Mouse (Mus musculus): ENCODE data around the gene Aox2.

Aox2 gene

DNA sequence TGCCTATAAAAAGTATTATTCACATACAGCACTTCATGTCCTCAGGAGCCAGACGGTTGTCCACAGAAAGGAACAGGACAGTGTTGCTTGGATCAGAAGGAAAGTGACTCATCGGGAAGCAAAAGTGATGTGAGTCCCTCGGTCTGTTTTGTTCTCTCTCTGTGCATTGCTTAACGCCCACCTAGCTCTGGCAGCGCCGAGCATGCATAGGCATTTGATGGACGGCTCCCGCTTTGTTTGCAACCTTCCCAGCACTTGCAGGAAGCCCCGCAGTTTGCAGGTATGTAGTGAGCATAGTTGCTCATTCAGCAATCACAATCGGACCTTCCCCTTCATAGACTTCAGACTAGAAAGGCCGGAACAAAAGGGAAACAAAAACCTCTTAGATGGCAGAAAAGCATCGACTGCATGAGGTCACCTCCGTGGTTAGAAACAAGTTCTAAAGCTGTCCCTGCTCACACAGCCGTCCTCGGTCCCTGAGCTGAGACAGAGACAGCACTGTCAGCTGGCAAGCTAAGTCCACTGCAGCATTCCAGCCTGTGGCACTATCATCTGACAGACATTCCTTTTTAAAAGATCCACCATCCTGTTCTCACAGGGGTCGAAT is 11.8 kb downstream of the Aox2 start:
- no peak for DNase-seq

DNA sequence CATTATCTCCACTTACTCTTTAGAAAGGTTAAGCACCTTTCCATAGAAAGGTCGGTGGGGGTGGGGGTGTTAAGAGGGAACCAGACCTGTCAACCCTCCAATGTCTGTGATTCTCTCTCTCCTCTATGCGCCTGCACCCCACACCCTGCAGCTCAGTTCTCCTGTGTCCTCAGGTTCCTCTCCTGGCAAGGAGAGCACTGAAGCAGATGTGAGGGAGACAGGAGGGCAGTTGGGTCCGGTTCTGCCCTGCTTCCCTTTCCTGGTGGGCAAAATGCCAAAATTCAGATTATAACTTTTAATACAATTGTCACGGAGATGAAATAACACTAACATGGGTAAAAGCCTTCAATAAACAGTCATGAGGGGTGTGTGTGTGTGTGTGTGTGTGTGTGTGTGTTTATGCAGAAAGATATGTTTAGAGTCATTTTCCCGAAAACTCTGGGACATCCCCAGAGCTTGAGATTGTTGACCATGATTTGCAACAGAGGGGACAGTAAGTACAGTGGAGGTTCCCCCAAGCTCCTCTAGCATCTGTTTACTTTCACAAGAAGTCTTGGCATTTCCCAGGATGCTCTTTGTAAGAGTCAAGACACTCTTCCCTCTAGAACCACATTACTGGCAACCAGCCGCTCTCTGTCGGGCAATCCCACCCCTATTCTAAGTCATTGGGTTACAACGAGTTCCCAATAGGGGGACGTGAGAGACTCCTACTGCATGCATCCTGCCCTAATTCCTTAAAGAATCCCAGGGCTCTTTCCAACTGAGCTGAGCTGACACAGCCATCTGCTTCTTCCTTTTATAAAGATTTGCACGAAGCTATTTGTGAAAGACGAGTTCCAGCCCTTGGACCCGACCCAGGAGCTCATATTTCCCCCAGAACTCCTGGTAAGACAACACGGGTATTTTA is 13.5 kb downstream of the Aox2 start:
- DNase-seq, result no peak

DNA sequence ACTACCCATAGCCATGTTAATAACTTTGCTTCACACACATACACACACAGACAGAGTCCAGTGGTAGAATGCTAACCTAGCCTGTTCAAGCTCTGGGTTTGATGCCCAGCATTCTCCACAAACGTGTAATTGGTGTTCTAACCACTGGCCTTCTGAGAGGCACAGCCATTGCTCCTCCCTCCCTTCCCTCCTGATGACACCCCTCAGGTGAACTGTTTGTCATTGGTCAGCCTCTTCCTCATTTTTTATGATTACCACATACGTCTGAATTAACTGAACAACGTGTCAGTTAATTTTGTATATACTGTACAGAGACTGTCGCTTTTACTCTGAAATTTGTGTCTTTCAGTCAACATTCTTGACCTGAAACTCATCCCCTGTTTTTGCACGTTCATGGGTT is 16.6 kb downstream of the Aox2 start:
- no peak for DNase-seq

DNA sequence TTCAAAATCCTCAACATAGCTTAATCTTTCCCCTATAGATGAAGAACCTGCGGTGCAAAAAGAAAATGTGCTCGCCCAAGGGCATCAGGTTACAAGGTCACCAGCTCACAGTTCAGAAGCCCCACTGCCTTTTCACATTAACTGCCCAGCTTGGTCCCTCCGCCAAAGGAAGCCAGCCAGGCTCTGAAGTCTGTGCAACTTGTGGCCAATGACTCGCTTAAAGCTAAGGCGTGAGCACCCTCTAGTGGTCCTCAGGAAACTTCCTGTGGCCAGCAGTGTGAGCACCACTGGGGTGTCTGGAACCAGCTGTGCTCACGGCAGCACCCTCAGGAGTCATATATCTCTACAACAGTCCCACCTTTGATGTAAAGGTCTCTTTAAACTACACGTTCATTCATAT is 18.2 kb downstream of the Aox2 start:
- peak; percentile 83 for DNase-seq

DNA sequence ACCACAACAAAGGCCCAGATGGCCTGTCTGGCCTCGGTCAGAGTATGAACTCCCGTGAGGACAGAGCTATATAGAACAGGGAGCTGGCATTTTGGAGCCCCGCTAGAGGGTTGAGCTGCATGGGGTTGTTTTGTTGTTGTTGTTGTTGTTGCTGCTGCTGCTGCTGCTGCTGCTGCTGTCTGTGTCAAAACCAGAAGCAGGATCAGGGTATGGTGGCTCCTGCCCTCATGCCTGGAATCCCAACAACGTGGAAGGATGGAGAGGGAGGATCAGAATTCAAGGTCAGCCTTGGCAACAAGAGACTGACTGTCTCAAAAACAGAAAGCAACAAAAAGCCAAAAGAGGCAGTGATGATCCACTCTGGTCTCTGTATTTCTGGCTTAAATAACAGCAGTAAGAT is 18.7 kb downstream of the Aox2 start:
- no peak for DNase-seq

DNA sequence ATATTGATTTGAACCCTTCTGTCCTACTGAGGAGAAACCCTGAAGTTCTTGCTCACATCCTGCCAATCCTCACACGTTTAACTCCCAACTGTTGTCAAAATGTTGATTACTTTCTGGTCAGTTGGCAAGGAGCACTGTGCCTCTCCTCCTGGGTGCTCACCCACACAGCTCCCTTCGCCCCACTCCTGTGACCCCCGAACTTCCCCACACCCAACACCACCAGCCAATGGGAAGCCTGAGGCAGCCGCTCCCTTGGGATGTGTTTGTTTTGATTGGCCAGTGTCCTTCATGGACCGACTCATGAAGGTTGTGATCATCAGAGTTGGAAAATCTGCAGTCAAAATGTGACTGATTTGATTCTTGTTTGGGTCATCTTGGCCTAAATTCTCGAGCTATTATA is 20.2 kb downstream of the Aox2 start:
- DNase-seq, result no peak

DNA sequence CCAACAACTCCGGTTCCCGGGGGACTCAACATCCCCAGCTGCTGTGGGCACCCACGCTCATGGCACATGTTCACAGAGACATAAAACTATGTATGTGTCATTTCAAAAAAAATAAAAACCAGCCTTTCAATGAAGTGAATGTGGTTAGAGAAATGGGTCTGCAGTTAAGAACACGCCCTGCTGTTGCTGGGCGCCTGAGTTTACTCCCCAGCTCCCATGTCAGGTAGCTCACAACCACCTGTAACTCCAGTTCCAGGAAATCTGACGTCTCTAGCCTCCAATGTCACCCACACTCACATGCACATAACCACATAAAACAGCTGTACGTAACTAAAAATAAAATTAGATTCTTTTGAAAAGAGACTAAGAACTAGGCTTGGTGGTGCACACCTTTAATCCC is 22.9 kb downstream of the Aox2 start:
- no peak for DNase-seq

DNA sequence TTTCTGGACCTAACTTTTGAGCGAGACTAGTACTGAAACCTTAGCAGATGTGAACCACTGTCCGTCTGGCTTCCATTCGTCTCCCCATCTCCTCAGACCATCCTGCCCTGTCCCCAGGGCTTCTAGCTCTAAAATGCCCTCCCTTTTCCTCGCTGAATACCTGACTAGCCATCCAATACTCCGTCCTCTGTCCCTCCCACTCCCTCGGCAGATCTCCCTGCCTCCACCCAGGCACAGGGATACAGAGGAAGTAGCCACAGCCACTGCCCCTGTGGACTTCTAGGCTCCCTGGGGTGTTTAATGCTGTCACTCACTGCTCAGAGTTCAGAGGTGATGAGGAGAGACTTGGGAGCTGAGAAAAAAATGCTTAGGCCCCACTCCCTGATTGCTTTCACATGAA is 23.9 kb downstream of the Aox2 start:
- no peak for DNase-seq

DNA sequence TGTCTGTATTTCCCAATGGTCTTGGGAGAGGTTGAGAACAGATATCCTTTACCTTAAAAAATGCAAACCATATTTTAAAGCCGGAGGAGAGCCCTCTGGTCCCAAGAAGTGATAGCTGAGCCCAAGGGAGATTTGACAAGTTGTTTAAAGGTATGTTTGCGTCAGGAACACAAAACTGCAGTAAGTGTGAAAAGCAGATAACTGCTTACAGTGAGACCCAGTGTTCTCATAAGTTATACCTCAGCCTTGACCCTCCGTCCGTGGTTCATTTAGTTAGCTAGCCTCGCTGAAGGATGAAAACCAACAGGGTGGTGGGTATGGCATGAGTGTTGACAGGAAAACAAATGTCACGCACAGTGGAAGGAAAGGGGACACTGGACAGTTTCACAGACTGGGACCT is 24.9 kb downstream of the Aox2 start:
- no peak for DNase-seq

DNA sequence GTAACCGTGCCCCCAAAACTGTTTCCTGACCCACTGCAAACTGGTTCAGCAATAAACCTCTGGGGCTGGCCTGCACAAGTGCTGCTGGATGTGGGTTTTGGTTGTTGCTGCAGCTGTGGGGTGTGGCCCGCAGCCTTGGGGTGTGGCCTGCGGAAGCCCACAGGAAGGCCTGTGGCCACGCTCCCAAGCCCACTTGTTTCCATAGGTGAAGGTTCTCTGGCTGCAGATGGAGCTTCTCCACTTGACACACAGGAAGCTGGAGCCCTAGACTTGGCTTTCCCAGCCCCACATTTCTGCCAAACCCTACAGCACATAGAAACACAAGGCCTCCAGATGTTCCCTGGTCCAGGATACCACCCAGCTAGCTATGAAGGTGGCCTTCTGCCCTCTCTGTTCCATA is 25.6 kb downstream of the Aox2 start:
- DNase-seq, result no peak

DNA sequence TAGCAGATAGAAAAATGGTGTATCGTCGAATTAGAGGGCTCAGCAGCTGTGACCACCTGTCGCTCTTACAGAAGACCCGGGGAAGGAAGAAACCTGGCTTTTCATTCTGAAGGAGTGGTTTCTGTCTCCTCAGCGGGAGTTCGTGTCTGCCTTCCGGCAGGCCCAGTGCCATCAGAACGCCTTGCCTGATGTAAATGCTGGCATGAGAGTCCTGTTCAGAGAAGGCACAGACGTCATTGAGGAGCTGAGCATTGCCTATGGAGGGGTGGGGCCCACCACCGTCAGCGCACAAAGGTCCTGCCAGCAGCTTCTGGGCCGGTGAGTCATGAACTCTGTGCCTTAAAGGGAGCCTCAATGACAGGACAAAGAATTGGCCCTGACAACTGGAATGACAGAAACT is 26.2 kb downstream of the Aox2 start:
- no peak for DNase-seq

DNA sequence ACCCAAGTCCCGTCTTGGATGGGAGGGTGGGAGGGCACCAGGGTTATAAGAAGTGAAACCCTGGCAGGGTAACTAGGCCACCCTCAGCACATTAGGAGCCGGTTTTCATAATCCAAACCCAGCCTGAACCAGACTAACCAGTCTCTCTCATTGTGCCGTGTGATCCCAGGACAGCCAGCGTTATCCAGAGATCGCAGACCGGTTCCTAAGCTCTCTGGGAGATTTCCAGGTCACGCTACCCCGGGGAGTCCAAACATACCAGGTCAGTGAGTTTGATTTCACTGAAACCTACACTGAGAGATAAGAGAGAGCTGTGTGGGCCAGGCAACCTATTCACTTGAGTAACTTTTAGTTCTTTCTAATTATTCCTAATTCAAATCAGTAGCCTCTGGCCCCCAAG is 29.1 kb downstream of the Aox2 start:
- DNase-seq, result no peak

DNA sequence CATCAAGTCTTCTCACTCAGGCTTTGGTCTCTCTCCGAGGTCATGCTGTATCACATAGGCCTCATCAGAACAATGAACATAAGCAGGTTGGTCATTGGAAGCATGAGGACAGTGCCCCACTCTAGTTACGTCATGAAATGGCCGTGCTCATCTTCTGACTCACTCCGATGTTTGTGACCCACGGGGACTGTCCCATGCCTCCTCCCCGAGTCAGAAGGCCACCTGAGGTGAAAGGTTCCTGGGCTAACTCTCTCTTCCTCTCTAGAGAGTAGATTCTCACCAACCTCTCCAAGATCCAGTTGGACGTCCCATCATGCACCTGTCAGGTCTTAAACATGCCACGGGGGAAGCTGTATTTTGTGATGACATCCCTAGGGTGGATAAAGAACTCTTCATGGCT is 30.5 kb downstream of the Aox2 start:
- DNase-seq, result no peak

DNA sequence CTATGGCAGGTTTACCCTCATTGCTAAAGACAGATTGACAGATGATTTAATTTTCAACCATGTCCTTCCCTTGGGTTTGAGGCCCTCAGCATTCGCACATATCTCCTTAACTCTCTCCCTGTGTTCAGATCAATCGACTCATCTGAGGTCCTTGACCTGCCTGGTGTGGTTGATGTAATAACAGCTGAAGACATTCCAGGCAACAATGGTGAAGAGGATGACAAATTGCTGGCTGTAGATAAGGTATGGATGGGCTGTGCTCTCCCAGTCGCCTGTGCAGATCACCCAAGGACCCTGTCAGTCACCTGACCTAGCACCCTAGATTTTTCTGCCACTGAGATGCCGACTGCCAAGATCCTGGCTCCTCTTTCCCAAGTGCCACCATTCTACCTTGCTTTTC is 31.7 kb downstream of the Aox2 start:
- no peak for DNase-seq

DNA sequence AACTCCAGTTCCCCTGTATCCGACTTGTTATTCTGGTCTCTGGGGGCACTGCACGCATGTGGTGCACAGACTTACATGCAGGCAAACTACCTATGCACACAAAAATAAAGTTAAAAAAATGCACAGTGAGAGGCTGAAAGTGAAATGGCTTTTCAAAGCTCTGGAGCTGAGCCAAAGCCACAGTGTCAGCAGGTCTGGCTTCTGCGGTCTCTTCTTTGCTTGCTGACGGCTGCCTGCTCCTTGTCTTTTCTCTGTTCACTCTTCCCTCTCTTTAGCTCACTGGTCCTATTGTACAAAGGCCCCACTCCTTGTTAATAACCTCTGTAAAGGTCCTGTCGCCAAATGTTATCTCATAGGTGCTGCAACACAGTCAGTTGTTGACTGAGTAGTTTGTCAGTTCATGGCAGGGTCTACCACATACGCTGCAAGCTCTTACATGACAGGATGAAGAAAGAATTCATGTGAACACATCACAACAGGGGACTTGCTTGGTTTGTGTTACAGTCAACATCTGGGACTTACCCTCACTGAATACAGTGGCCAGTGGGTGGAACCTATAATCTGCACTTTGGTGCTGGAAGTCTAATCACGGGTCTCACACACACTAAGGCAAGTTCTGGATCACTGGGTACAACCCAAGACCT is 33.2 kb downstream of the Aox2 start:
- no peak for DNase-seq

DNA sequence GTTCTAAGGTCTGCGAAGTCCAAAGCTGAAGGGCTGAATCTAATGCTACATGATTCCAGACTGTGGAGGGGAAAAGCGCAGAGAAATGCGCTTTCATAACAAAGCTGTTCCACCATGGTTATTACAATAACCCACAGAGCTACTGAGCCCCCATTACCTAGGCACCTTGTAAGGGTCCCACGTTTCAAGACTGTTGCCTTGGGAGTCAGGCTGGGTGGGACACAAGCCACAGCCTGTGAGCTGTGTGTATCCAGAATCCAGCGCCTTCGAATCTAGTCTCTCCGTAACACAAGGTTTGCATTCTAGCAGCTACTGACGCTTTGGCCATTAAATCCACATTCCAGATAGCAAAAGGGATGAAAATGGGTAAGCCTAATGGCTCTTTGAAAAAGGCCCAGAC is 35.0 kb downstream of the Aox2 start:
- DNase-seq, result no peak

DNA sequence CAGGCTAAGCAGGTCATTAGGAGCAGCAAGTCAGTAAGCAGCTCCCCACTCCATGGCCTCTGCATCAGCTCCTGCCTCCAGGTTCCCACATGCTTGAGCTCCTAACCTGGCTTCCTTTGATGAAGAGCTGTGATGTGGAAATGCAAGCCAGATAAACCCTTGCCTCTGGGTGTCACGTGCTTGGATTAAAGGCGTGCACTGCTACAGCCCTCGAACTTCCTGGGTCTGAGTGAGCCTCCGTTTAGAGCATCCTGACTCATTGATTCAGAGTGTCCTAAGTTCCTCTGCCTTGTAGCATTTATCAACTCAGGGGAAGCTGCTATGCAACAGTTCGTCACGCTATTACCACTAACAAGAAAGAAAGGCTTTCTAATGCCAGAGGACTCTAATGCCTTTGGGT is 37.4 kb downstream of the Aox2 start:
- no peak for DNase-seq

DNA sequence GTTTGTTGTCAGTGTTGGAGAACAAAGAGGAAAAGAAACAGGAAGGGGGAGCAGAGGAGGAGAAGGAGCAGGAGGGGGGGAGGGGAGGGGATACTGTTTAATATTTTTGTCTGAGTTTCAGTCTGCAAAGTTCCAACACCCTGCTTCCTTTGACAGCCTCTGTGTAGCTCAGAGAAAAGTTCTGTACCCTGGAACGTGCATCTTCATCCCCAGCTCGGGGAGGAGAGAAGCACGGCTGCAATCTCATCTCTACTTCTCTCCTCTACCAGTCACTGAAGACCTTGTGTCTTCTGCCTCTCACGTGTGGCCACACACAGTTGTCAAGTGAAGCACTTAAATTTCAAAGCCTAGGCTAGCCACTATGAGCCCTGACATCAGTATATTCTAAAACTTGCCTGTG is 55.1 kb downstream of the Aox2 start:
- peak; percentile 17 for DNase-seq

DNA sequence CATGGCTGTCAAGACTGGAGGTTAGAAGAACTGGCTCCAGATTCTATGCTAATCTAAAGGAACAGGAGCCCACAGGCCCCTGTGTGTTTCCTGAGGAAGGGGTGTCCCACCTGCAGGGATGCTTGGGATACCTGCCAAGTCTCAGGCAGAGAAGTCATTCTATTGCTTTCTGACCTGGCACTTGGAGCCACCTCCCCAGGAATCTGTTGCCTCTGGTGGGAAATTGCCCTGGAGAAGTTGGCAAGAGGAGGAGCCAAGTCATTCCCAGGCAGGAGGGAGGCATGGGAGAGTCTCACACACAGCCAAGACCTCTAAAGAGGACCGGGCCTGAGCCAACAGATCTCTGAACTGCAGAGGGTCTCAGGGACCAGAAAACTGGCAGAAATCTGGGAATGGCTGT is 61.8 kb downstream of the Aox2 start:
- no peak for DNase-seq

DNA sequence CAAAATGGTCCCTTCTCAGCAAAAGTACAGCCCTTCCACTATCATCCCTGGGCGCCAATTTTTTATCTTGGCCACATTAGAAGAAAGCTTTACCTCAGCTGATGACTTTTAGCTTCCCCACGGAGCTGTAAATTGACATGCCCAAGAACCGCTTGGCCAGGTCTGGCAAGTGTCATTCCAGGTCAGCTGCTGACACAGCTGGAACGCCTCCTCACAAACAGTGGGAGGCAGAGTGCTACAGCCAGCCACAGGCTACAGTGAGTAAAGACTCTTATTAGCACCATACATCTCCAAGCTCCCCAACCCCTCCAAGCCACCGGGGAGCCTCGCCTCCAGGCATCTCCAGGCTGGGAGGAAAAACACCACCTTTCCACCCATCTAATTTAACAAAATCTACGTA is 63.5 kb downstream of the Aox2 start:
- no peak for DNase-seq

DNA sequence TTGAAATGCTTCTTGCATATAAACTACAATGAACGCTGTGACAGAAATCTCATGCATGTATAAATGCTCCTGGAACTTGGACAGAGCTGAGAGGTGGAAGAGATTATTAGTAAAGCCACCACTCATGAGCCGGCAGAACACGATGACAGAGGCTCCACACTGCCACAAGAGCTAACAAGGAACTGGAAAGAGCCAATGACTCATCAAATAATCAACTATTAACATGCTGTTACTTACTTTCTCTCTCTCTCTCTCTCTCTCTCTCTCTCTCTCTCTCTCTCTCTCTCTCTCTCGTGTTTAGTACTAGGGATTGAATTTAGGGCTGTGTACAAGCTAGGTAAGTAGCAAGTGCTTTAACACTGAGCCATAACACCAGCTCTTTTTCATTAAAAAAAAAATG is 65.7 kb downstream of the Aox2 start:
- DNase-seq, result no peak

DNA sequence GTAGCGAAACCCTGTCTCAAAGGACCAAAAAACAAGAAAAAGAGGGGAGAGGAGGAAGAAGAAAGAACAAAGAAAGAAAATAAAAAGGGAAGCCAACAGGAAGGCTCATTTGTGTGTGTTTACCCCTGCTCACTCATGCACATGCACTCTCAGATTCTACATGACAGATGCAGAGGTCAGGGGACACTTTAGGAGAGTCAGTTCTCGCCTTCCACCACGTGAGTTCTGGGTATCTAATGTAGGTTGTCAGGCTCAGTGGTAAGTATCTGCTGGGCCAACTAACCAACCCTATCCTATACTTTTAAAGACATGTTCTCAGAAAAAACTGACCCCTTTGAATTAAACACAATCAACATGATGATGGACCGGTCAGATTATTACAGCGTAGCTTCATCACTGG is 66.4 kb downstream of the Aox2 start:
- DNase-seq, result no peak

DNA sequence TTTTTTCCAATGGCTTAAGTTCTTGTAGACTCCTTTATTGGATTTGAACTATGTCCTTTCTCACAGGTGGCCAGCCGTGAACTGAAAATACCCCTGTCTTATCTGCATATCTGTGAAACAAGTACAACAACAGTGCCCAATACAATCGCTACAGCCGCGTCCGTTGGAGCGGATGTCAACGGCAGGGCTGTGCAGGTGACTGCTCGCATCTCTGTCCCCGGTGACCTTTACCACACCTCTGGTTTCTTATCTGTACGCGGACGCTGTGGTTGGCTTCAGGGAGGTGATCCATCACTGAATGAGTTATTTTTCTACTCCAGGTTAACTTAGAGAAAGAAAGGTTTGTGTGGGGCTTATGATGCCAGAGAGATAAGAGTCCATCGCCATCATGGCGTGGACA is 68.0 kb downstream of the Aox2 start:
- DNase-seq, result no peak

DNA sequence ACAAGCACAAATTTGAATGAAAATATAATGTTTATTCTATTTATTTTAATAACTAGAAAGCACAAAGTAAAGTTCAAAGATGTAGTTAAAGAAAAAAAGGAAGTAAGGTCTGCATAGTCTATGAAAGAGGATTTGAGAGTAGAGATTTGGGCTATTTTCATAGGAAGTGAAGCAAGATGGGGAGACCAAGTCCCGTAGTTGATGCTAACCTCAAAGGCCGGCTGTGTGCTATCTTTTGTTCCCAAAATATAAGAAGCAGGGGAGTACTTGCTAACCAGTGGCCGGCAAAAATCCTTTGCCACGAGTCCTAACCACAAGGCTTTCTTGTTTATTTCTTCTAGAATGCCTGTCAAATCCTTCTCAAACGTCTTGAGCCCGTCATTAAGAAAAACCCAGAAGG is 70.6 kb downstream of the Aox2 start:
- no peak for DNase-seq
